Mouse (Mus musculus) heart, embryonic 12.5 days (tissue): ENCODE measurements at regions not wholly inside any gene's neighbourhood (a gene's known extent, or its start where the extent isn't known, plus 50 kb on each side); places are given as distances from the start of the nearest gene placed in this dataset.
A peak's percentile ranks its signal among the peaks of the same experiment; 100 is the strongest.

Experiments
- ATAC-seq: fragments of 200-750 bp; cut with Nextera tagmentation; 2 replicates; pipeline ENCODE4 v1.8.0; 2017; ENCODE audit warnings: moderate TSS enrichment, moderate library complexity; ENCODE audit not compliant: insufficient number of reproducible peaks, low FRiP score
- H3K27ac ChIP-seq: fragments of 300-500 bp; sonication (generic); 2 replicates; pipeline ENCODE4 v1.5.1; 2016; ENCODE audit warnings: mild to moderate bottlenecking, moderate library complexity; ENCODE audit not compliant: poor library complexity, severe bottlenecking
- H3K27me3 ChIP-seq: fragments of 300-500 bp; sonication (generic); replicated peaks from 2 replicates; pipeline ENCODE4 v1.6.1; 2016; ENCODE audit warnings: mild to moderate bottlenecking, moderate library complexity
- H3K36me3 ChIP-seq: fragments of 300-500 bp; sonication (generic); 2 replicates; pipeline ENCODE4 v1.6.1; 2016; ENCODE audit warnings: mild to moderate bottlenecking, moderate library complexity
- H3K4me1 ChIP-seq: fragments of 300-500 bp; sonication (generic); replicated peaks from 2 replicates; pipeline ENCODE4 v1.6.1; 2016; ENCODE audit warnings: mild to moderate bottlenecking
- H3K4me2 ChIP-seq: fragments of 300-500 bp; sonication (generic); 2 replicates; pipeline ENCODE4 v1.6.1; 2016; ENCODE audit warnings: mild to moderate bottlenecking, moderate library complexity
- H3K4me3 ChIP-seq: fragments of 300-500 bp; sonication (generic); 2 replicates; pipeline ENCODE4 v1.5.1; 2016; ENCODE audit warnings: mild to moderate bottlenecking
- H3K9ac ChIP-seq: fragments of 300-500 bp; sonication (generic); 2 replicates; pipeline ENCODE4 v1.6.1; 2016; ENCODE audit warnings: mild to moderate bottlenecking, moderate library complexity
- H3K9me3 ChIP-seq: fragments of 300-500 bp; sonication (generic); replicated peaks from 2 replicates; pipeline ENCODE4 v1.6.1; 2016; ENCODE audit warnings: mild to moderate bottlenecking, moderate library complexity
- WGBS: fragments of 180-500 bp; shearing (Covaris S2); methylation state at CpG from one replicate; pipeline ENCODE4 v1.1.7; 2016; 5-methylcytosine and 5-hydroxymethylcytosine counted together

DNA sequence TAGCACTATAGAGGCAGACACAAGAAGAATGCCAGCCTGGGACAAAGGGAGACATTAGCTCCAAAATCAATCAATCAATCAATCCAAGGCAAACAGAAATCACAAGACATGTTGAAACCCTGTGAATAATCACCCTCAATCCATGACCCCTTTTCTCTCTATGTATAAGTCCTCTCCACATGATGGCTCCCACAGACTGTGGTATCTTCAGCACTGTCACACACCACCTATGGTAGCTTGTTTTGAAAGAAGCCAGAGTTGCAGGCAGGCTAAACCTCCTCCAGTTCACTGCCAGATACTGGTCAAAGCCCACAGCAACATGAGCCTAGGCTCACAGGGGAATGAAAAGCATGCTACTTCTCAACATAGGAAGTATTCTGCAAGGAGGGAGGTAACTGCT, 2475.7 kb upstream of the 5930422O12Rik start:
- H3K27ac ChIP-seq: no peak overlapping the region
- H3K27me3 ChIP-seq: no peaks in the 10 kb centered on the region
- H3K4me1 ChIP-seq: no peaks in the 10 kb centered on the region
- ATAC-seq: no peak
- H3K4me2 ChIP-seq: no peak overlapping the region
- no peaks in the 10 kb centered on the region for H3K36me3 ChIP-seq
- H3K4me3 ChIP-seq: no peak overlapping the region
- H3K9me3 ChIP-seq: no peaks in the 10 kb centered on the region
- no peak overlapping the region for H3K9ac ChIP-seq

DNA sequence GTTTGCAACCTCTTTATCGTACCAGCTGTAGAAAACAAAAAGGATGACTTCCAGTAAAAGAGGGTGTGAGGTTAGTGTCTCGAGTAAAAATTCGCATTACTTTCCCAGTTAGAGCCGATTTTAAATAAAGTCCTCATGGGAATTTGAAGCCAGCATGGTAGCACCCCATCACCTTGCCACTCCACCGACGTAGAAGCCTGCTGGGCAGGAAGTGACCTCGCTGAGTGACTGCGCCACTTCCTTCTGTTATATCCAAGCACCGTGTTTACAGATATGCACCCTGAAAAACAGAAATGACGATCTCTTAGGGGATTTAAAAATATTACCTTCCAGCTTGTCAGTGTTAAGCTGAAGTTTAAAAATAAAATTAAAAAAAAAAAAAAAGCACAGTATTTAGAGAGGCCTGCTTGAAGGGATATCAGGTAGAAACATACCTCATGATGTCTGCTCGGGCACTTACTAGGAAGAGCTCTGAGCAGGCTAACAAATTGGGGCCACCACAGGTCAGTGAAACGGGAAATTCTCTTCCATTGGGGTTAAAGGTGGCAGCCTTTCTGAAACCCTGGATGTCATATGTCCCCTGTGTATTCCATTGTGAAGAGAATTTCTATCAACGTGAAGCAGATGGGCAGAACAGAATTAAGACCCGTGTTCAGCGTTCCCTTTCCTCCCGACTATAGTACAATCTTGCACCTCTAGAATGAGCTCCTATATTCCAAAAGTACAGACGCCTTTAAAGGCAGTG, 2468.9 kb upstream of the 5930422O12Rik start:
- peak overlapping the region; percentile 81 for H3K4me2 ChIP-seq
- ATAC-seq: no peak
- H3K4me3 ChIP-seq: peak overlapping the region; percentile 48
- no peaks in the 10 kb centered on the region for H3K36me3 ChIP-seq
- H3K4me1 ChIP-seq: 0 out of 2 replicates have a peak, but pooled peaks cover 8% of the 10 kb centered on the region
- no peaks in the 10 kb centered on the region for H3K27me3 ChIP-seq
- no peak overlapping the region for H3K27ac ChIP-seq
- peak overlapping the region; percentile 30; the same call in 1 of the 2 replicates for H3K9ac ChIP-seq
- WGBS: 39% methylated on average over 17 of the region's 17 CpGs
- H3K9me3 ChIP-seq: no peaks in the 10 kb centered on the region

DNA sequence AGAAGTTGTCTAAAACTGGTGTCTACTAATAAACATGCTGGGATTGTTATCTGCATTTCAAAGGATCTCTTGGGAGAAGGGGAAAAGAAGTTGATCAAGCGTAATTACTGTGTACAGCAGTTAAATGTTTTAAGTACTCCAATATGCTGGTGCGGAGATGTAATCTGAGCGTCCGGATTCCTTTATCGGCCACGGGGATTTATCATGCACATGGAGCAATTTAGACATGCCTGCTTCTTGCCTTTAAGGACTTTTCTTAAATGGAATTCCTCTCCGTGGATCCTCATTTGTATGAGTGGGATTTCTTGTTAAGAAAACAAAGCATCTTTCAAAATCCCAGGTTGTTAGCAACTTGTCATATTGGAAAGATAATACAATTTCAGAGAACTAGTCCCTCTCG, 2468.0 kb upstream of the 5930422O12Rik start:
- H3K9me3 ChIP-seq: no peaks in the 10 kb centered on the region
- WGBS: 69% methylated on average over 8 of the region's 8 CpGs
- H3K27me3 ChIP-seq: no peaks in the 10 kb centered on the region
- no peaks in the 10 kb centered on the region for H3K36me3 ChIP-seq
- H3K9ac ChIP-seq: no peak overlapping the region
- 0 out of 2 replicates have a peak, but pooled peaks cover 8% of the 10 kb centered on the region for H3K4me1 ChIP-seq
- no peak overlapping the region for H3K4me3 ChIP-seq
- H3K27ac ChIP-seq: no peak overlapping the region
- no peak for ATAC-seq
- no peak overlapping the region for H3K4me2 ChIP-seq

DNA sequence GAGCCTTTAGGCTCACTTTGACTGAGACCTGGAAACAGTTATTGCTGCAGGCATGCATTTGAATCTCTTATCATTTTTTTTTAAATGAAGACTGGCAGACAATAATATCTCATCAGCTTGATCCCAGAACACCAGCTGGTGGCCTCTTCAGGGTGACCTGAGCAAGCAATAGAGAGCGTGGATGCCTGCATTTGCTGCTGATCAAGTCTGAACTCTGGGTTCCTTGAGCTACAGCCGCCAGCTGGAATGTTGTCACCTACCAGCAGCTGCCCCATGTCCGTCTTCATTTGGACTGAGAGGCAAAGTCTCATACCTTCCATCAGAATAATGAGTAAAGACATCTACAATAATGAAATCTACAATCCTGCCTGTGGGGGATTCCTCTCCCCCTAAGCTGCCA, 2466.3 kb upstream of the 5930422O12Rik start:
- Histone ChIP-seq H3K9ac (no peak overlapping the region), H3K4me1 (0 out of 2 replicates have a peak, but pooled peaks cover 8% of the 10 kb centered on the region), H3K9me3 (no peaks in the 10 kb centered on the region), H3K4me3 (no peak overlapping the region), H3K4me2 (no peak overlapping the region), H3K36me3 (no peaks in the 10 kb centered on the region), H3K27me3 (no peaks in the 10 kb centered on the region), H3K27ac (no peak overlapping the region)
- WGBS: 52% methylated on average over 3 of the region's 3 CpGs
- ATAC-seq: no peak

DNA sequence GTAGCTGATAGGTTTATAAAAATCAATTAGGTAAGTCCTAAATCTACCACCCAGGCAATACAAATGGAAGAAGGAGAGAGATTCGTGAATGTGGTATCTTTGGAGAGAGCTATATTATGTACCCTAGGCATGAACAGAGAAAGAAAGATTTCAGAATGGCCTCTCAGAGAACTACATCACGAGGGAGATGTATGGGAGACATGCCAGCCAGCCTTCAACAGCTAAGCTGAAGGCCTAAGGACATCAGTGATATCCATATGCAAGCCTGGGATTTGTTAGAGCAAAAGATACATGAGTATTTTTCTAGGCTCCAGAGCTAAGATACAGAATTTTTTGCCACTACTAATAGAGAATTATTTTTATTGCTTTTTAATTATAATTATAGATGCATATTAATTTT, 2445.7 kb upstream of the 5930422O12Rik start:
- ATAC-seq: no peak
- no peaks in the 10 kb centered on the region for H3K9me3 ChIP-seq
- no peak overlapping the region for H3K9ac ChIP-seq
- no peak overlapping the region for H3K4me3 ChIP-seq
- H3K4me1 ChIP-seq: no peaks in the 10 kb centered on the region
- no peak overlapping the region for H3K4me2 ChIP-seq
- H3K27me3 ChIP-seq: no peaks in the 10 kb centered on the region
- no peaks in the 10 kb centered on the region for H3K36me3 ChIP-seq
- 59% methylated on average over 2 of the region's 2 CpGs for WGBS
- no peak overlapping the region for H3K27ac ChIP-seq

DNA sequence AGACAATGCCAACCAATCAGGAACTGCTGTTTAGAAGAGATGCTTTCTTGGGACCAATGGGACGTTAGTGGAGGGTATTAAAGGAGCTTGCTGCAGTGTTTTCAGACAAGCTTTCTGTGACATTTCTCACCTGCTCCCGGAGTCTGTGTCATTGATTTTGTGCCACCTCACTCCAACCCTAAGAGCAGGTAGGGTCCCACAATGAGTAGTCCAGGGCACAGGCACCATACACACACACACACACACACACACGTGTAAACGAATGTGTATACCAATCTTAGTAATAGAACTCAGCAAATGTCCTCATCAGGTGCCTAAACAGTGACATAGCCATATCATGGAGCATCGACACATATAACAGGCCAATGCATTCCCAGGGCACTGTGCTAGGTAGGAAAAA, 2440.5 kb upstream of the 5930422O12Rik start:
- 74% methylated on average over 5 of the region's 5 CpGs for WGBS
- no peak overlapping the region for H3K4me3 ChIP-seq
- H3K27me3 ChIP-seq: no peaks in the 10 kb centered on the region
- no peaks in the 10 kb centered on the region for H3K4me1 ChIP-seq
- H3K4me2 ChIP-seq: no peak overlapping the region
- H3K36me3 ChIP-seq: no peaks in the 10 kb centered on the region
- H3K9ac ChIP-seq: no peak overlapping the region
- H3K27ac ChIP-seq: no peak overlapping the region
- ATAC-seq: no peak
- H3K9me3 ChIP-seq: no peaks in the 10 kb centered on the region

DNA sequence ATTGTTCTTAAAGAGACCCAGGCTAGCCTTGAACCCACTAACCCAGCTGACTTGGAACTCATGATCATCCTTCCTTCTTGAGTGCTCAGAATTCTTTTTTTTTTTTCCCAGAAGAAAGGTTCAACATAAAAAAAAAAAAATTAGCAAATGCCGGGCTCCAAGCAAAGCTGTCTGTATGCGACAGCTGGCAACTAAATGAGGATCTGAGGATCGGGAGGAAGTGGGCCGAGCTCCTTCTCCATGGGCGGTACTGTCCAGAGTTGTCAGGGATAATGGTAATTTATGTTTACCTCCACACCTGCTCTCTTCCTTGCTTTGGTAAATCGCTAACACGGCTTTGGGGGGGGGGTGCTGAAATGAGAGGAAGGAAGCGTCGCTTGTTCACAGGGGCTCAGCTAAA, 2429.9 kb upstream of the 5930422O12Rik start:
- ATAC-seq: no peak
- H3K9ac ChIP-seq: no peak overlapping the region
- H3K36me3 ChIP-seq: no peaks in the 10 kb centered on the region
- H3K9me3 ChIP-seq: peaks cover 4% of the 10 kb centered on the region
- no peak overlapping the region for H3K27ac ChIP-seq
- no peak overlapping the region for H3K4me3 ChIP-seq
- peaks cover 11% of the 10 kb centered on the region for H3K4me1 ChIP-seq
- no peaks in the 10 kb centered on the region for H3K27me3 ChIP-seq
- H3K4me2 ChIP-seq: no peak overlapping the region
- WGBS: 71% methylated on average over 9 of the region's 9 CpGs

DNA sequence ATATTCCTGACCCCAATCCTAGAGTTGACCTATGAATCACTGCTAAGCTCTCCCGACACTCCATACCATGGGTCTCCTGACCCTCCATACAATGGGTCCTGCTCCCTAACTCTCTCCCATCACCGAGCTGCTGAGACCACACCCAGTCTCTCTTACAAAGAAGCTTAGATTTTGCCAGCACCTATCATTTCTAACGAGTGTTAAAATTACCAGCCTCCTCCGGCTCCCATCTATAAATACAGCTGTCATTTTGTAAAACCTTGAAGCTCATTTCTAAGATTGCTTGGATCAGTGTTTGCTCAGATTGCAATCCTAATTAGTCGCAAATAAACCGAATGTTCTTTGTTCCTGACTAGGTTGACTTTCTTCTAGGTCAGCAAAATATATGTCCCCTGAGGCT, 2428.4 kb upstream of the 5930422O12Rik start:
- H3K9me3 ChIP-seq: peaks cover 8% of the 10 kb centered on the region
- H3K4me2 ChIP-seq: no peak overlapping the region
- no peak overlapping the region for H3K27ac ChIP-seq
- no peak overlapping the region for H3K9ac ChIP-seq
- no peak for ATAC-seq
- peaks cover 11% of the 10 kb centered on the region for H3K4me1 ChIP-seq
- WGBS: 80% methylated on average over 6 of the region's 6 CpGs
- H3K4me3 ChIP-seq: no peak overlapping the region
- H3K27me3 ChIP-seq: no peaks in the 10 kb centered on the region
- no peaks in the 10 kb centered on the region for H3K36me3 ChIP-seq

DNA sequence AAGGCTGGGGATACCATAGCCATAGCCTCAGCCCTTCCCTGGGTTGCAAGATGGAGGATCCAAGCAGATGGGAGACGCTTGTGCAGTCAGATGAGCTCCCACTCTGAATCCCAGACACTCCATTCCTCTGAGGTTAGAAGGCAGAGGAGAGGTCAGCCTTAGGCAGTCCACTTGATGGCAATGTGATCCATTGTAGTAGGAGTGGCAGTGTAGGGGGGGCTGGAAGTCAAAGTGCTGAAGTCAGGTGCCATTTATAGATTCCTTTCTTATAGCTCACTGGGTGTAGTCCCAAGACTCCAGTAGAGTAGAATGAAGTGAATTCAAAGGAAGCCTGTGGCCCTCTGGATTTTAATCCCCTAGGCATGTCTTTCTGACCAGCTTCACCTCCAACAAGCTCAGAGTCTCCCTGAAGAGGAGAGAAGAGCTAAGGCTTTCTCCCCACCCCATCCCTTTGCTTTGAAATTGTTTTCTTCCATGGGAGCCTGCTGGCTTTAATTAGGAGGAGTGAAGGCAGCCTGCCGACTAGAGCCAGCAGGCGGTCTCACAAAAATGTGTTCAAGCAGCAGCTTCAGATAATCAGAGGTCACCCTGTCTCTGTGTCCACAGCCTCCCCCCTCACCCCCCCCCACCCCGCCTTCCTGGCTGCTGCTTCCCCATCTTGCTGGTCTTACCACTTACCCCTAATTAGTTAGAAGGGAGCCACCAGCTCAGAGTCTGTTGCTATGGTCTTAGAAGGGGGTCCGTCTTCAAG, 2426.4 kb upstream of the 5930422O12Rik start:
- no peaks in the 10 kb centered on the region for H3K36me3 ChIP-seq
- 0 out of 2 replicates have a peak overlapping the region, but pooled peaks have one; percentile 2 for H3K4me2 ChIP-seq
- 34% methylated on average over 5 of the region's 5 CpGs for WGBS

DNA sequence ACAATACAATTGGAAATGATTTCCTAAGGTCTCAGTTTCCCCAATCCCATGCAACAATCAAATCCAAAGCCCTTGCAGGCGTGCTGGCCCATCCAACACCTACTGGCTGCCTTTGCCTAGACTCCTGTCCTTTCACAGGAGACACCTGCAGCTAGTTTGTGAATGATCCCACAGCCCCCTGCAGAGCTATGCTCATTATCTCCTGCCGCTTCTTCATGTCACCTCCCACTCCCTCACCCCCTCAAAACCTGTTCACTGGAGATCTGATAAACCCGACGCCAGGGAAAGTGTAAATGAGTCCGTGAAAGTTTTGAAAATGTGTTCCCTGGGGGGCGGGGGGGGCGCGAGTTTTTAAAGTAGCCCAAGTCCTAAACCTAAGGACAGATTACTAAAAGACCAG, 2420.2 kb upstream of the 5930422O12Rik start:
- no peaks in the 10 kb centered on the region for H3K27me3 ChIP-seq
- no peak for ATAC-seq
- no peak overlapping the region for H3K4me3 ChIP-seq
- WGBS: 43% methylated on average over 8 of the region's 8 CpGs
- no peaks in the 10 kb centered on the region for H3K36me3 ChIP-seq
- peaks cover 8% of the 10 kb centered on the region for H3K9me3 ChIP-seq
- no peak overlapping the region for H3K4me2 ChIP-seq
- no peak overlapping the region for H3K27ac ChIP-seq
- no peaks in the 10 kb centered on the region for H3K4me1 ChIP-seq
- H3K9ac ChIP-seq: no peak overlapping the region

More for the DNA sequence above, 2426.4 kb upstream of the 5930422O12Rik start:
- ATAC-seq: no peak
- no peaks in the 10 kb centered on the region for H3K27me3 ChIP-seq
- peaks cover 8% of the 10 kb centered on the region for H3K9me3 ChIP-seq
- H3K9ac ChIP-seq: no peak overlapping the region
- peaks cover 11% of the 10 kb centered on the region for H3K4me1 ChIP-seq
- no peak overlapping the region for H3K4me3 ChIP-seq
- no peak overlapping the region; the same call in 1 of the 2 replicates for H3K27ac ChIP-seq

DNA sequence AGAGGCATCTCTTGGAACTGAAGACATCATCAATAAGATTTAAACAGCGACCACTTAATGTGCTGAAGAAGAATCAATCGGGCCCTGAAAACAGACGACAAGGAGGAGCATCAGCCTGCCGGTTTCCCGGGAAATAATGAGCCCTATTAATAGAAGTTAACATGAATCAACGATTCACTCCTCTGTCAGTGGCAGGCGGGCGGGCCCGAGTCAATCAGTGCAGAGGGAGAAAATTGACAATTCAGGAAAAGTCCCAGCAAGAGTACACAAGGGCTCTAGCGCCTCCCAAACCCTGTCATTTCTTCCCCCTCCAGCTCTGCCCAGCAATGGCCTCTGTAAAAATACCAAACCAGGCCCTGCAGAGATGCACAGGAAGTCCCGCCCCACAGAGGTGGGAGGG, 2416.4 kb upstream of the 5930422O12Rik start:
- H3K27me3 ChIP-seq: no peaks in the 10 kb centered on the region
- ATAC-seq: no peak
- 78% methylated on average over 11 of the region's 11 CpGs for WGBS
- no peak overlapping the region for H3K4me3 ChIP-seq
- H3K9me3 ChIP-seq: no peaks in the 10 kb centered on the region
- H3K36me3 ChIP-seq: no peaks in the 10 kb centered on the region
- H3K9ac ChIP-seq: no peak overlapping the region
- no peak overlapping the region for H3K27ac ChIP-seq
- no peaks in the 10 kb centered on the region for H3K4me1 ChIP-seq
- no peak overlapping the region for H3K4me2 ChIP-seq
